Mouse (Mus musculus): ENCODE measurements around the gene Enthd1. TPM values are rescaled to one million over a fixed set of nuclear protein-coding genes. Genes with fewer than 3 reads are reported as not detected.
A peak's percentile ranks its signal among the peaks of the same experiment; 100 is the strongest.

Enthd1 gene
- polyA plus RNA-seq, 2 experiments: not detected

- Histone ChIP-seq H3K4me3 (ENCODE audit: insufficient read depth in 1 of 2, low read depth in 2 of 2, low read length in 2 of 2) (no peak overlapping the region), H3K9ac (replicated peaks) (no peak overlapping the region), H3K27me3 (ENCODE audit: control insufficient read depth, insufficient read depth, low read length) (no peaks in the 10 kb centered on the region), H3K4me1 (replicated peaks; ENCODE audit: control insufficient read depth in 2 of 2, insufficient read depth in 2 of 2, low read length in 1 of 2) (no peaks in the 10 kb centered on the region), H3K36me3 (replicated peaks; ENCODE audit: control insufficient read depth, insufficient read depth, low read depth) (no peaks in the 10 kb centered on the region), H3K27ac (no peak overlapping the region), H3K9me3 (ENCODE audit: control insufficient read depth, low read length) (no peaks in the 10 kb centered on the region), H3K4me2 (ENCODE audit: low read depth) (no peak overlapping the region)
- ATAC-seq (ENCODE audit: insufficient read depth): no peak
- WGBS (ENCODE audit: insufficient replicate concordance): 63% methylated on average over 6 of the region's 6 CpGs
- TF ChIP-seq EP300 (IDR thresholded peaks at IDR 0.05; ENCODE audit: low read depth): no peak
- no peak for TF ChIP-seq CTCF (IDR thresholded peaks at IDR 0.05; ENCODE audit: low read depth)
- DNase-seq (ENCODE audit: low read depth in 3 of 3, low spot score in 3 of 3): no peak
Observed at GRCm38 (mm10) chr15:80474429-80475002, 90.4 kb downstream of the Enthd1 start.

DNA sequence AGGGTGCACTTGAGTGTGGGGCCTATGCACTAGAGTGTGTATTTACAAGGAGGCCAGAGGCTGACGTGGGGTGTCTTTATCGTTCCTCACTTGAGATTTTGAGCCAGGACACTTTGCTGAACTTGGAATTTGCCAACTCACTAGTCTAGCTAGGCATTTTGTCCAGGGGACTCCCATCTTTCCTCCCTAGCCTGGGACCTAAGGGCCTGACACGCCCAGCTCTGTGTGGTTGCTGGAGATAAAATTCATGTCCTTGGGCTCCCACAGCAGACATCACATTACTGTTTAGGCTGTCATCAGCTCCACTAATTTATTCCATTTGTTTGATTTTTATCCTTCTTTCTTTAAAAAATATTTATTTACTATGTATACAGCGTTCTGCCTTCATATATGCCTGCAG lies 97.1 kb downstream of the Enthd1 start:
- Histone ChIP-seq H3K27me3 (ENCODE audit: control insufficient read depth, insufficient read depth, low read length) (no peaks in the 10 kb centered on the region), H3K4me1 (replicated peaks; ENCODE audit: control insufficient read depth in 2 of 2, insufficient read depth in 2 of 2, low read length in 1 of 2) (peaks cover 8 to 10% of the 10 kb centered on the region in 2 experiments), H3K9ac (replicated peaks) (no peak overlapping the region), H3K4me2 (ENCODE audit: low read depth) (peak overlapping the region; percentile 19; the same call in 1 of the 2 replicates), H3K9me3 (ENCODE audit: control insufficient read depth, low read length) (no peaks in the 10 kb centered on the region), H3K4me3 (ENCODE audit: insufficient read depth in 1 of 2, low read depth in 2 of 2, low read length in 2 of 2) (no peak overlapping the region), H3K27ac (no peak overlapping the region), H3K36me3 (replicated peaks; ENCODE audit: control insufficient read depth, insufficient read depth, low read depth) (no peaks in the 10 kb centered on the region)
- WGBS (ENCODE audit: insufficient replicate concordance): 46% methylated on average over 4 of the region's 4 CpGs
- no peak for TF ChIP-seq CTCF (IDR thresholded peaks at IDR 0.05; ENCODE audit: low read depth)
- TF ChIP-seq EP300 (IDR thresholded peaks at IDR 0.05; ENCODE audit: low read depth): peak; percentile 32; the same call in 1 of the 2 replicates
- peak in 2 of 3 experiments; percentile 42 to 60 for DNase-seq (ENCODE audit: low read depth in 3 of 3, low spot score in 3 of 3)
- ATAC-seq (ENCODE audit: insufficient read depth): peak; percentile 81

- no peak for ATAC-seq (ENCODE audit: insufficient read depth)
- H3K27me3 ChIP-seq (ENCODE audit: control insufficient read depth, insufficient read depth, low read length): no peaks in the 10 kb centered on the region
Observed at GRCm38 (mm10) chr15:80462106-80462505, 102.8 kb downstream of the Enthd1 start.

GRCm38 (mm10) chr15:80461446-80461845 lies 103.5 kb downstream of the Enthd1 start:
- Histone ChIP-seq H3K27ac (no peak overlapping the region), H3K9me3 (ENCODE audit: control insufficient read depth, low read length) (no peaks in the 10 kb centered on the region), H3K4me1 (replicated peaks; ENCODE audit: control insufficient read depth in 2 of 2, insufficient read depth in 2 of 2, low read length in 1 of 2) (peaks cover 0 to 2% of the 10 kb centered on the region in 2 experiments; a peak in 1 of 4 replicates), H3K4me3 (ENCODE audit: insufficient read depth in 1 of 2, low read depth in 2 of 2, low read length in 2 of 2) (no peak overlapping the region), H3K9ac (replicated peaks) (no peak overlapping the region), H3K27me3 (ENCODE audit: control insufficient read depth, insufficient read depth, low read length) (no peaks in the 10 kb centered on the region), H3K36me3 (replicated peaks; ENCODE audit: control insufficient read depth, insufficient read depth, low read depth) (no peaks in the 10 kb centered on the region), H3K4me2 (ENCODE audit: low read depth) (no peak overlapping the region)
- TF ChIP-seq EP300 (IDR thresholded peaks at IDR 0.05; ENCODE audit: low read depth) (no peak), CTCF (IDR thresholded peaks at IDR 0.05; ENCODE audit: low read depth) (no peak)
- WGBS (ENCODE audit: insufficient replicate concordance): 1% methylated on average over 2 of the region's 2 CpGs
- DNase-seq (ENCODE audit: low read depth in 3 of 3, low spot score in 3 of 3) (no peak), ATAC-seq (ENCODE audit: insufficient read depth) (no peak)

More at GRCm38 (mm10) chr15:80462106-80462505, 102.8 kb downstream of the Enthd1 start:
- H3K4me1 ChIP-seq (replicated peaks; ENCODE audit: control insufficient read depth in 2 of 2, insufficient read depth in 2 of 2, low read length in 1 of 2): peaks cover 0 to 2% of the 10 kb centered on the region in 2 experiments; a peak in 1 of 4 replicates
- no peak for TF ChIP-seq EP300 (IDR thresholded peaks at IDR 0.05; ENCODE audit: low read depth)
- 0 out of 2 replicates have a peak, but pooled peaks have one; percentile 7 for TF ChIP-seq CTCF (IDR thresholded peaks at IDR 0.05; ENCODE audit: low read depth)
- H3K9ac ChIP-seq (replicated peaks): no peak overlapping the region
- no peak overlapping the region for H3K4me2 ChIP-seq (ENCODE audit: low read depth)
- DNase-seq (ENCODE audit: low read depth in 3 of 3, low spot score in 3 of 3): no peak
- no peak overlapping the region for H3K27ac ChIP-seq
- 3% methylated on average over 9 of the region's 9 CpGs for WGBS (ENCODE audit: insufficient replicate concordance)
- H3K9me3 ChIP-seq (ENCODE audit: control insufficient read depth, low read length): no peaks in the 10 kb centered on the region
- no peaks in the 10 kb centered on the region for H3K36me3 ChIP-seq (replicated peaks; ENCODE audit: control insufficient read depth, insufficient read depth, low read depth)
- no peak overlapping the region for H3K4me3 ChIP-seq (ENCODE audit: insufficient read depth in 1 of 2, low read depth in 2 of 2, low read length in 2 of 2)

GRCm38 (mm10) chr15:80460011-80460410 lies 104.9 kb downstream of the Enthd1 start:
- H3K4me1 ChIP-seq (replicated peaks; ENCODE audit: control insufficient read depth in 2 of 2, insufficient read depth in 2 of 2, low read length in 1 of 2): peaks cover 0 to 2% of the 10 kb centered on the region in 2 experiments; a peak in 1 of 4 replicates
- WGBS (ENCODE audit: insufficient replicate concordance): 61% methylated on average over 9 of the region's 9 CpGs
- no peaks in the 10 kb centered on the region for H3K27me3 ChIP-seq (ENCODE audit: control insufficient read depth, insufficient read depth, low read length)
- no peak overlapping the region for H3K9ac ChIP-seq (replicated peaks)
- no peaks in the 10 kb centered on the region for H3K36me3 ChIP-seq (replicated peaks; ENCODE audit: control insufficient read depth, insufficient read depth, low read depth)
- ATAC-seq (ENCODE audit: insufficient read depth): no peak
- H3K27ac ChIP-seq: no peak overlapping the region
- no peak for DNase-seq (ENCODE audit: low read depth in 3 of 3, low spot score in 3 of 3)
- H3K9me3 ChIP-seq (ENCODE audit: control insufficient read depth, low read length): no peaks in the 10 kb centered on the region
- TF ChIP-seq CTCF (IDR thresholded peaks at IDR 0.05; ENCODE audit: low read depth) (no peak), EP300 (IDR thresholded peaks at IDR 0.05; ENCODE audit: low read depth) (no peak)
- H3K4me3 ChIP-seq (ENCODE audit: insufficient read depth in 1 of 2, low read depth in 2 of 2, low read length in 2 of 2): no peak overlapping the region
- no peak overlapping the region for H3K4me2 ChIP-seq (ENCODE audit: low read depth)

All from liver, embryonic 14.5 days (tissue).